Mouse (Mus musculus): ENCODE results near the gene Zbtb17.

DNA sequence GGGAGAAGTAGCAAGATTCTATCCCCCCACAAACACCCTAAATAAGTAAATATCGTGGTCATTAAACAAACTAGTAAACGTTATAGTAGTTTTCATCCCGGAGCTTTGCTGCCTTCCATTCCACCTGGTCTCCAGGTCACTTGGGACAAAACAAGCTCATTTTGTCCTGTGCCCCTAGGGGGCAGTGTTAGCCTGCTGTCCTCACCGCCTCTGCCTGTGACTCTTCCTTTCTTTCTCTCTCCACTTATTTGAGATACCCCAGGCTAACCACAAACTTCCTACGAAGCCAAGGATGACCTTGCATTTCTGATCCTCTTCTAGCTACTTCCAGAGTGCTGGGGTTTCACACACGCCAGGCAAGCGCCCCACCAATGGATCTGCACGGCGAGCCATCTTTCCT lies 13.5 kb upstream of the Zbtb17 start:
- TF ChIP-seq POLR2AphosphoS2 (IDR thresholded peaks at IDR 0.05; ENCODE audit: insufficient read length, low read depth) (no peak), POLR2A (IDR thresholded peaks at IDR 0.05; ENCODE audit: insufficient read length, low read depth) (no peak), TCF3 (IDR thresholded peaks at IDR 0.05; ENCODE audit: insufficient read length, low read depth) (no peak), USF1 (IDR thresholded peaks at IDR 0.05; ENCODE audit: low read depth) (no peak)
